Mouse (Mus musculus): ENCODE data around the gene Pfkfb2. TPM values are rescaled to one million over a fixed set of nuclear protein-coding genes. Genes with fewer than 3 reads are reported as not detected.

Pfkfb2 gene
- polyA plus RNA-seq, 2 experiments: 1.7 to 7.2 TPM

- Histone ChIP-seq H3K4me3 (ENCODE audit: insufficient read depth in 1 of 2, low read depth in 2 of 2, low read length in 2 of 2) (peak overlapping the region; percentile 28 to 67), H3K4me2 (ENCODE audit: low read depth) (peak overlapping the region; percentile 89), H3K9ac (replicated peaks) (0 out of 2 replicates have a peak overlapping the region, but pooled peaks have one; percentile 14), H3K4me1 (replicated peaks; ENCODE audit: control insufficient read depth in 2 of 2, insufficient read depth in 2 of 2, low read length in 1 of 2) (peaks cover 67 to 74% of the 10 kb centered on the region in 2 experiments), H3K27ac (0 out of 2 replicates have a peak overlapping the region, but pooled peaks have one; percentile 16), H3K27me3 (ENCODE audit: control insufficient read depth, insufficient read depth, low read length) (no peaks in the 10 kb centered on the region), H3K36me3 (replicated peaks; ENCODE audit: control insufficient read depth, insufficient read depth, low read depth) (peaks cover 11% of the 10 kb centered on the region), H3K9me3 (ENCODE audit: control insufficient read depth, low read length) (no peaks in the 10 kb centered on the region)
- TF ChIP-seq CTCF (IDR thresholded peaks at IDR 0.05; ENCODE audit: low read depth) (no peak), EP300 (IDR thresholded peaks at IDR 0.05; ENCODE audit: low read depth) (no peak)
- DNase-seq (ENCODE audit: low read depth in 3 of 3, low spot score in 3 of 3) (no peak), ATAC-seq (ENCODE audit: insufficient read depth) (no peak)
- WGBS (ENCODE audit: insufficient replicate concordance): 71% methylated on average over 5 of the region's 5 CpGs
Observed at GRCm38 (mm10) chr1:130734452-130734851, 5.4 kb upstream of the Pfkfb2 start.

GRCm38 (mm10) chr1:130733671-130734070 lies 4.6 kb upstream of the Pfkfb2 start:
- Histone ChIP-seq H3K27me3 (ENCODE audit: control insufficient read depth, insufficient read depth, low read length) (no peaks in the 10 kb centered on the region), H3K9ac (replicated peaks) (peak overlapping the region; percentile 62), H3K4me2 (ENCODE audit: low read depth) (peak overlapping the region; percentile 89), H3K27ac (peak overlapping the region; percentile 69), H3K36me3 (replicated peaks; ENCODE audit: control insufficient read depth, insufficient read depth, low read depth) (peaks cover 11% of the 10 kb centered on the region), H3K9me3 (ENCODE audit: control insufficient read depth, low read length) (no peaks in the 10 kb centered on the region), H3K4me1 (replicated peaks; ENCODE audit: control insufficient read depth in 2 of 2, insufficient read depth in 2 of 2, low read length in 1 of 2) (peaks cover 59 to 67% of the 10 kb centered on the region in 2 experiments), H3K4me3 (ENCODE audit: insufficient read depth in 1 of 2, low read depth in 2 of 2, low read length in 2 of 2) (peak overlapping the region; percentile 67 to 86)
- ATAC-seq (ENCODE audit: insufficient read depth) (no peak), DNase-seq (ENCODE audit: low read depth in 3 of 3, low spot score in 3 of 3) (no peak)
- 73% methylated on average over 4 of the region's 4 CpGs for WGBS (ENCODE audit: insufficient replicate concordance)
- TF ChIP-seq EP300 (IDR thresholded peaks at IDR 0.05; ENCODE audit: low read depth) (no peak), CTCF (IDR thresholded peaks at IDR 0.05; ENCODE audit: low read depth) (no peak)

GRCm38 (mm10) chr1:130732706-130733658 lies 3.9 kb upstream of the Pfkfb2 start:
- H3K4me2 ChIP-seq (ENCODE audit: low read depth): peak overlapping the region; percentile 89
- peak overlapping the region; percentile 69 for H3K27ac ChIP-seq
- ATAC-seq (ENCODE audit: insufficient read depth): peak; percentile 31
- peak overlapping the region; percentile 67 to 86 for H3K4me3 ChIP-seq (ENCODE audit: insufficient read depth in 1 of 2, low read depth in 2 of 2, low read length in 2 of 2)
- peak; percentile 70 for TF ChIP-seq EP300 (IDR thresholded peaks at IDR 0.05; ENCODE audit: low read depth)
- TF ChIP-seq CTCF (IDR thresholded peaks at IDR 0.05; ENCODE audit: low read depth): no peak
- peaks cover 52 to 60% of the 10 kb centered on the region in 2 experiments for H3K4me1 ChIP-seq (replicated peaks; ENCODE audit: control insufficient read depth in 2 of 2, insufficient read depth in 2 of 2, low read length in 1 of 2)
- WGBS (ENCODE audit: insufficient replicate concordance): 31% methylated on average over 13 of the region's 13 CpGs
- peak overlapping the region; percentile 62 for H3K9ac ChIP-seq (replicated peaks)
- no peak for DNase-seq (ENCODE audit: low read depth in 3 of 3, low spot score in 3 of 3)
- H3K27me3 ChIP-seq (ENCODE audit: control insufficient read depth, insufficient read depth, low read length): no peaks in the 10 kb centered on the region
- no peaks in the 10 kb centered on the region for H3K9me3 ChIP-seq (ENCODE audit: control insufficient read depth, low read length)
- peaks cover 5% of the 10 kb centered on the region for H3K36me3 ChIP-seq (replicated peaks; ENCODE audit: control insufficient read depth, insufficient read depth, low read depth)

GRCm38 (mm10) chr1:130731741-130732337 lies 2.8 kb upstream of the Pfkfb2 start, which contains the start of gene AA986860:
AA986860 (plus strand) TSS chr1:130731976.
- H3K36me3 ChIP-seq (replicated peaks; ENCODE audit: control insufficient read depth, insufficient read depth, low read depth): peaks cover 4% of the 10 kb centered on the region
- peak within 1 kb of the TSS; percentile 67 to 86 for H3K4me3 ChIP-seq (ENCODE audit: insufficient read depth in 1 of 2, low read depth in 2 of 2, low read length in 2 of 2)
- H3K27ac ChIP-seq: peak within 1 kb of the TSS; percentile 69
- no peaks in the 10 kb centered on the region for H3K27me3 ChIP-seq (ENCODE audit: control insufficient read depth, insufficient read depth, low read length)
- peak within 1 kb of the TSS; percentile 62 for H3K9ac ChIP-seq (replicated peaks)
- WGBS (ENCODE audit: insufficient replicate concordance): 14% methylated on average over 10 of the region's 10 CpGs
- peak within 1 kb of the TSS; percentile 89 for H3K4me2 ChIP-seq (ENCODE audit: low read depth)
- H3K4me1 ChIP-seq (replicated peaks; ENCODE audit: control insufficient read depth in 2 of 2, insufficient read depth in 2 of 2, low read length in 1 of 2): peaks cover 40 to 54% of the 10 kb centered on the region in 2 experiments
- TF ChIP-seq EP300 (IDR thresholded peaks at IDR 0.05; ENCODE audit: low read depth): no peak
- TF ChIP-seq CTCF (IDR thresholded peaks at IDR 0.05; ENCODE audit: low read depth): no peak
- ATAC-seq (ENCODE audit: insufficient read depth) (peak; percentile 93), DNase-seq (ENCODE audit: low read depth in 3 of 3, low spot score in 3 of 3) (peak; percentile 76 to 87 (median 83))
- no peaks in the 10 kb centered on the region for H3K9me3 ChIP-seq (ENCODE audit: control insufficient read depth, low read length)

GRCm38 (mm10) chr1:130728708-130729107 lies 345 bp downstream of the Pfkfb2 start:
- WGBS (ENCODE audit: insufficient replicate concordance): 91% methylated on average over 3 of the region's 3 CpGs

More at GRCm38 (mm10) chr1:130728708-130729107, 345 bp downstream of the Pfkfb2 start:
- Histone ChIP-seq H3K4me3 (ENCODE audit: insufficient read depth in 1 of 2, low read depth in 2 of 2, low read length in 2 of 2) (no peak overlapping the region), H3K4me2 (ENCODE audit: low read depth) (no peak overlapping the region), H3K36me3 (replicated peaks; ENCODE audit: control insufficient read depth, insufficient read depth, low read depth) (peaks cover 6% of the 10 kb centered on the region), H3K27ac (no peak overlapping the region), H3K27me3 (ENCODE audit: control insufficient read depth, insufficient read depth, low read length) (no peaks in the 10 kb centered on the region), H3K9ac (replicated peaks) (no peak overlapping the region), H3K4me1 (replicated peaks; ENCODE audit: control insufficient read depth in 2 of 2, insufficient read depth in 2 of 2, low read length in 1 of 2) (peaks cover 21 to 27% of the 10 kb centered on the region in 2 experiments), H3K9me3 (ENCODE audit: control insufficient read depth, low read length) (no peaks in the 10 kb centered on the region)
- DNase-seq (ENCODE audit: low read depth in 3 of 3, low spot score in 3 of 3) (no peak), ATAC-seq (ENCODE audit: insufficient read depth) (no peak)
- TF ChIP-seq EP300 (IDR thresholded peaks at IDR 0.05; ENCODE audit: low read depth) (no peak), CTCF (IDR thresholded peaks at IDR 0.05; ENCODE audit: low read depth) (no peak)

Data from liver, embryonic 14.5 days (tissue).